Mouse (Mus musculus): ENCODE data around the gene Fn3k. TPM values are rescaled to one million over a fixed set of nuclear protein-coding genes. Genes with fewer than 3 reads are reported as not detected.

The Fn3k gene
- polyA plus RNA-seq, 1 experiment from 2014 or later: 9.5 TPM

GRCm38 (mm10) chr11:121474831-121475230 lies 40.1 kb downstream of the Fn3k start:
- Histone ChIP-seq H3K36me3 (peaks cover 38% of the 10 kb centered on the region), H3K9ac (replicated peaks) (no peak overlapping the region), H3K27me3 (replicated peaks) (no peaks in the 10 kb centered on the region), H3K27ac (replicated peaks) (no peak overlapping the region), H3K9me3 (replicated peaks) (no peaks in the 10 kb centered on the region), H3K4me2 (no peak overlapping the region), H3K4me1 (no peaks in the 10 kb centered on the region), H3K4me3 (replicated peaks) (no peak overlapping the region)
- 92% methylated on average over 3 of the region's 3 CpGs for WGBS
- no peak for ATAC-seq (ENCODE audit: low FRiP score)

DNA sequence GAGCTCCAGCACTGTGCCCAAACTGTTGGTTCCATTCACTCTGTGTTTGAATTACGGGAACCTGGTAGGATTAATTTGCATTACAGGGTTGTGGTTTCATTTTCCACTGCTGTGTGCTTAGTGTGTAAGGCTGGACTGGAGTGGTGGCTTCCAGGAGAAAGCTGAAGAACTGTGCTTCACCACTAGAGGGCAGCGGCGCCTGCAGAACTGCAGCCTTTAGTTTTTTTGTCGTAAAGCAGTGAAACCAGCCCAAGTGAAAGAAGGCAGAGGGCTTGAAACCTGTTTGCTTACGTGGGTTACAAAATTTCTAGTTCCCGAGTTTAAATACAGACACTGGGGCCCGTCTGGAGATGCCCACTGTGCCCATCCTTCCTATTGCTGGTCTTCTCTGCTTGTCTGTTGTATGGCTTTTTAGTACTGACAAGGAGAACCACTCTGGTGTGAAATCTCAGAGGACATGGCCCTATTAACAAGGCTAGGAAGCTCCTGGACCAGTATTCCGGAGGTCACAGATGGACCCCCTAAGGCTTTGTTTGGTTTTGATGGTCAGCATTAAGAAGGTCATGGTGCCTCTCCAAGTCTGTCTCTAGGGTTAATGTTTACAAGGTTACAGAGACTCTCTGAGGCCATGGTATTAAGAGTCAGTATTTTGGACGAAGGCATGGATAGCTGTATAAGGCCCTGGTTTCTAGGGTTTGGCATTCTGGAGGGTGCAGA lies 41.1 kb downstream of the Fn3k start:
- ATAC-seq (ENCODE audit: low FRiP score): no peak
- Histone ChIP-seq H3K27me3 (replicated peaks) (no peaks in the 10 kb centered on the region), H3K9me3 (replicated peaks) (no peaks in the 10 kb centered on the region), H3K4me2 (no peak overlapping the region), H3K4me1 (no peaks in the 10 kb centered on the region), H3K36me3 (peaks cover 36% of the 10 kb centered on the region), H3K27ac (replicated peaks) (no peak overlapping the region), H3K4me3 (replicated peaks) (no peak overlapping the region), H3K9ac (replicated peaks) (no peak overlapping the region)
- WGBS: 40% methylated on average over 9 of the region's 9 CpGs

- H3K36me3 ChIP-seq: peaks cover 35% of the 10 kb centered on the region
- WGBS: 92% methylated on average over 15 of the region's 15 CpGs
- no peak for ATAC-seq (ENCODE audit: low FRiP score)
These were observed 44.9 kb downstream of the Fn3k start for GRCm38 (mm10) chr11:121479476-121480203.

GRCm38 (mm10) chr11:121481129-121481528 lies 46.4 kb downstream of the Fn3k start:
- WGBS: 93% methylated on average over 2 of the region's 2 CpGs
- no peak overlapping the region for H3K4me3 ChIP-seq (replicated peaks)
- no peaks in the 10 kb centered on the region for H3K9me3 ChIP-seq (replicated peaks)
- no peak overlapping the region for H3K27ac ChIP-seq (replicated peaks)
- peaks cover 34% of the 10 kb centered on the region for H3K36me3 ChIP-seq
- H3K9ac ChIP-seq (replicated peaks): no peak overlapping the region
- H3K4me2 ChIP-seq: no peak overlapping the region
- no peaks in the 10 kb centered on the region for H3K4me1 ChIP-seq
- no peaks in the 10 kb centered on the region for H3K27me3 ChIP-seq (replicated peaks)
- no peak for ATAC-seq (ENCODE audit: low FRiP score)

More at GRCm38 (mm10) chr11:121479476-121480203, 44.9 kb downstream of the Fn3k start:
- H3K4me2 ChIP-seq: no peak overlapping the region
- no peaks in the 10 kb centered on the region for H3K4me1 ChIP-seq
- H3K27me3 ChIP-seq (replicated peaks): no peaks in the 10 kb centered on the region
- H3K9ac ChIP-seq (replicated peaks): no peak overlapping the region
- H3K27ac ChIP-seq (replicated peaks): no peak overlapping the region
- H3K4me3 ChIP-seq (replicated peaks): no peak overlapping the region
- H3K9me3 ChIP-seq (replicated peaks): no peaks in the 10 kb centered on the region

DNA sequence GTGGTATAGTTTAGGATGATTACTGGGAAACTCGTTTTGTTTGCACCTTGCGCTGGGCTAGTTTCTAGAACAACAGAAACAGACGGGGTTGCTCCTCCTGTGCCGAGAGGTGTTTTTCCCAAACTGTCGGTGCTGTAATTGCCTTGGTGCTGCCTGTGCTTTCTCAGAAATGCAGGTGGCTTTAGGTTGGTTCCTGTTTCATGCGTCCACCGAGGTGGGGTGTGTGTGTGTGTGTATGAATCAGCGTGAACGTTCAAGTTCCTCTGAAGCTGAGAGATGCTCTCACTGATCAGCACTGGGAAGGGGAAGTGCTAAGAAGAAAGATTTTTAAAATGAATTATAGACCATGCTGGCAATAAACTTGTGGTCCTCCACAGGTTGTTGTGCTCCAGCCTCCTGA lies 51.2 kb downstream of the Fn3k start:
- Histone ChIP-seq H3K9ac (replicated peaks) (no peak overlapping the region), H3K27me3 (replicated peaks) (no peaks in the 10 kb centered on the region), H3K4me1 (0 out of 2 replicates have a peak, but pooled peaks cover 3% of the 10 kb centered on the region), H3K4me3 (replicated peaks) (no peak overlapping the region), H3K27ac (replicated peaks) (no peak overlapping the region), H3K36me3 (peaks cover 7% of the 10 kb centered on the region; the same call in 1 of the 2 replicates), H3K4me2 (no peak overlapping the region), H3K9me3 (replicated peaks) (no peaks in the 10 kb centered on the region)
- no peak for ATAC-seq (ENCODE audit: low FRiP score)
- WGBS: 86% methylated on average over 9 of the region's 9 CpGs

DNA sequence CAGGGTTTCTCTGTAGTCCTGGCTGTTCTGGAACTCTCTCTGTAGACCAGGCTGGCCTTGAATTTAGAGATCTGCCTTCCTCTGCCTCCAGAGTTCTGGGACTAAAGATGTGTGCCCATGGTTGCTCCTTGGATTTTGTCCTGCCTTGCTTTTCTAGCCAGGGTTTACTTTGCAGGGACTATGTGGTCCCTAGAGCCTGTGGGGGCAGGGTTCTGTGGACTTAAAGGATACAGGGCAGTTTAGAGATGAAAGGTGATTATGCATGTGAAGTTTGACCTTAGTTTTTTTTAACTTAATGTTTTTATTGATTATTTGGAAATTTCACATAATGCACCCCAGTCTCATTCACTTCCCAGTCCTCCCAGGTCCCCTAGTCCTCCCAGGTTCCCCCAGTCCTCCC lies 55.9 kb downstream of the Fn3k start:
- no peak for ATAC-seq (ENCODE audit: low FRiP score)
- Histone ChIP-seq H3K4me2 (no peak overlapping the region), H3K4me3 (replicated peaks) (no peak overlapping the region), H3K27me3 (replicated peaks) (no peaks in the 10 kb centered on the region), H3K9ac (replicated peaks) (no peak overlapping the region), H3K4me1 (0 out of 2 replicates have a peak, but pooled peaks cover 3% of the 10 kb centered on the region), H3K36me3 (peaks cover 13% of the 10 kb centered on the region), H3K27ac (replicated peaks) (no peak overlapping the region), H3K9me3 (replicated peaks) (no peaks in the 10 kb centered on the region)

Small RNA genes within 50 kb of the gene (microRNA-seq; reads per million reads assigned to microRNA genes)
- not detected for gene Mir7236

Other genes starting within 250 kb of the Fn3k start
- gene Hexdc, start 230.5 kb upstream of the Fn3k start, polyA plus RNA-seq (2015; fragmentation: Nextera tagmentation; extraction: Ambion mirVana): 28.9 and 35.1 TPM in 2 replicates
- 26.8 and 31.7 TPM in 2 replicates for gene Ogfod3, start 230.2 kb upstream of the Fn3k start, polyA plus RNA-seq (2015; fragmentation: Nextera tagmentation; extraction: Ambion mirVana)
- 35.7 and 38.9 TPM in 2 replicates for gene Cybc1, start 205.6 kb upstream of the Fn3k start, polyA plus RNA-seq (2015; fragmentation: Nextera tagmentation; extraction: Ambion mirVana)
- 85.9 and 99.1 TPM in 2 replicates for gene Narf, start 197.7 kb upstream of the Fn3k start, polyA plus RNA-seq (2015; fragmentation: Nextera tagmentation; extraction: Ambion mirVana)
- 11.4 and 12.8 TPM in 2 replicates for gene Foxk2, start 174.9 kb upstream of the Fn3k start, polyA plus RNA-seq (2015; fragmentation: Nextera tagmentation; extraction: Ambion mirVana)
- gene Wdr45b, start 80.5 kb upstream of the Fn3k start, polyA plus RNA-seq (2015; fragmentation: Nextera tagmentation; extraction: Ambion mirVana): 84.2 and 86.4 TPM in 2 replicates
- gene Rab40b, start 46.7 kb upstream of the Fn3k start, polyA plus RNA-seq (2015; fragmentation: Nextera tagmentation; extraction: Ambion mirVana): 15.5 and 18.4 TPM in 2 replicates
- 9.7 and 9.9 TPM in 2 replicates for gene Fn3krp, start 13.5 kb upstream of the Fn3k start, polyA plus RNA-seq (2015; fragmentation: Nextera tagmentation; extraction: Ambion mirVana)
- gene Tbcd, start 17.0 kb downstream of the Fn3k start, polyA plus RNA-seq (2015; fragmentation: Nextera tagmentation; extraction: Ambion mirVana): 56.7 and 56.8 TPM in 2 replicates
- 0.40 and 0.79 TPM in 2 replicates for gene Zfp750, start 84.4 kb downstream of the Fn3k start, polyA plus RNA-seq (2015; fragmentation: Nextera tagmentation; extraction: Ambion mirVana)
- 6.5 and 7.7 TPM in 2 replicates for gene B3gntl1, start 238.2 kb downstream of the Fn3k start, polyA plus RNA-seq (2015; fragmentation: Nextera tagmentation; extraction: Ambion mirVana)

Measured in neural tube, embryonic 15.5 days (tissue).